Mouse (Mus musculus): ENCODE results near the gene Siah3.

The Siah3 gene

GRCm38 (mm10) chr14:75519668-75520067 lies 63.9 kb downstream of the Siah3 start:
- DNase-seq (ENCODE audit: low spot score in 2 of 2) = no peak

DNA sequence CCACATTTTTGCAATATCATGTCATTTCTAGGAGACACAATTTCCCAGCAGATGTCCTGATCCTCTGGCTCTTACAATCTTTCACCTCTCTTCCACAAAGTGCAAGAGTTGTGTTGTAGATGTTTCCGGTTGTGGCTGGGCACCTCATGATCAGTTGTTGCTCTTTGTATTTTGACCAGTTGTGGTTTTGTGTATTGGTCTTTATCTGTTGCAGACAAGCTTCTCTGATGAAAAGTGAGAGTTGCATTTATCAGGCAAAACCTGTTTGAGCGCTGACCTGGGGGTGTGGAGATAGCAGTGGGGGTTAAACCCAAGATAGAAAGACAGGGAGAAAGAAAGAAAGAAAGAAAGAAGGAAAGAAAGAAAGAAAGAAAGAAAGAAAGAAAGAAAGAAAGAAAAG lies 68.9 kb downstream of the Siah3 start:
- DNase-seq (ENCODE audit: low spot score in 2 of 2) = no peak

- no peak for DNase-seq (ENCODE audit: low spot score in 2 of 2)
These were observed 69.8 kb downstream of the Siah3 start for GRCm38 (mm10) chr14:75525376-75526145.

DNA sequence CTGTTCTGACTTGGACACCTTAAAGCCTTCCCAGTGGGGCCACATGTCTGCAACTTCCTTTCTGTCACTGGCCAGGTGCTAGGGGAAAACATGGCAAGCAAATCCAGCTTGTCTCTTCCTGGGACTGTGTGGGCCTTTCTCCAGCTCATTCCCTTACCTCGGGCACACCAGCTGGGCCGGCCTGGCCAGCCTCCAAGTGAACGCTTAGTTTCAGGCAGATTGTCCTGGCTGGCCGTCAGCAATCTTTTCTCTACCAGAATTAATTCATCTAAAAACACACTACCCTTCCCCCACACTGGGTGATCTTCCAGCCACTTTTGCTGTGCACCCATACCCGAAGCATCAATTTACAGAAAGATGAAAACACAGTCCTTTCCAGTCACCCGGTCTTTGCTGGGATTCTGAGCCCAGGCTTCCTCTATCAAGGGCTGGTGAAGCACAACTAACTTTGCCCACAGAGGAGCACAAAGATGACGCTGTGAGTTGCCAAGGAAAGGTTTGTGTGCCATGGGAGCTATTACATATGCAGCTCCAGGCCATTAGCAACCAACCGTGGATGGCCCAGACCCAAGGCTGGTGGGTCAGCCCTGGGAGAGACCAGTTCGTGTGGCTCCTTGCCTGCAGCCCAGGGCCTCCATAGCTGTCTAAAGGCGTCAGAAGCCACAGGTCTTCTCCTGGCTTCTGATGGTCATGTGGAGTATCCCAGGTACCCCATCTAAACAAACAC lies 71.8 kb downstream of the Siah3 start:
- peak; percentile 76 to 82 for DNase-seq (ENCODE audit: low spot score in 2 of 2)

DNA sequence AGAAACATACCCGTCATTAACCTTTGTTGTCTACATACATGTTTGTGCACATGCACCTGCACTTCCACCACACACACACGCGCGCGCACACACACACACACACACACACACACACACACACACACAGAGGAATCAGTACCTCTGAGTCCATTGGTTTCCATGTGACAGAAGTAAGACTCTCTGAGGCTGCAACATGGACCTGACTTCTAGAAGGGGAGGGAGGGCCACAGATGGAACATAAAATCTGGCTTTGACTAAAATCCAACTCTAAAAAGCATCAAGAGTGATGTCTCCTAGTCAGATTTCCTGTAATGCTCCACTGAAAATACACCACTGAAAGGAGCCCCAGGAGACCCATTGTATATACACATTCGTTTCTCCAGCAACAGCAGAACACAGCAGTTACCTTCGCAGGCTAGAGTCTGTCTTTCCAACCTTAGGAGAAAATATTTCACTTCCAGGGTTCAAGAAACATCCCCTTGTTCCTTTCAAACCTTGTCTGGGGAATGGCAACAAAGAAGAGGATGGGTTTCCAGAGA lies 75.1 kb downstream of the Siah3 start:
- no peak for DNase-seq (ENCODE audit: low spot score in 2 of 2)

GRCm38 (mm10) chr14:75539205-75539604 lies 83.4 kb downstream of the Siah3 start:
- no peak for DNase-seq (ENCODE audit: low spot score in 2 of 2)

- DNase-seq (ENCODE audit: low spot score in 2 of 2) = no peak
These were observed 84.6 kb downstream of the Siah3 start for GRCm38 (mm10) chr14:75540216-75540995.

GRCm38 (mm10) chr14:75540996-75541350 lies 85.2 kb downstream of the Siah3 start:
- no peak for DNase-seq (ENCODE audit: low spot score in 2 of 2)

DNA sequence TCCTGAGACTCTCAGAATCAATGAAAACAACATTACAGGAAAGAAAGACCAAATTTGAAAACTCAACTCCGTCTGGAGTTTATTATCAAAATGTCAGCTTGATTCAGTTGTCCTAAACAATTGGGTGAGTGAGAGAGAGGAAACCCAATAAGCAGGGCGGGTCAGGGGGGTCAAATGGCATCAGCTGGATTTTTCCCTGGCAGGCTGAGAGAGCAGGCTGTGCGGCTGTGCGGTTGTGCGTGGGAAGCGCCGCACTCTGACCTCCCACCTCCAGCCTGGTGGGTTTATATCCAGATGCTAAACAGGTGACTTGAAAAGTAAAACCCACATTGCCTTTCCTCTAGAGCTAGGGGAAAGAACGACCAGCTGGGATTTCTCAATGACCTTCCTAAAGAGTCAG lies 85.9 kb downstream of the Siah3 start:
- no peak for DNase-seq (ENCODE audit: low spot score in 2 of 2)

DNA sequence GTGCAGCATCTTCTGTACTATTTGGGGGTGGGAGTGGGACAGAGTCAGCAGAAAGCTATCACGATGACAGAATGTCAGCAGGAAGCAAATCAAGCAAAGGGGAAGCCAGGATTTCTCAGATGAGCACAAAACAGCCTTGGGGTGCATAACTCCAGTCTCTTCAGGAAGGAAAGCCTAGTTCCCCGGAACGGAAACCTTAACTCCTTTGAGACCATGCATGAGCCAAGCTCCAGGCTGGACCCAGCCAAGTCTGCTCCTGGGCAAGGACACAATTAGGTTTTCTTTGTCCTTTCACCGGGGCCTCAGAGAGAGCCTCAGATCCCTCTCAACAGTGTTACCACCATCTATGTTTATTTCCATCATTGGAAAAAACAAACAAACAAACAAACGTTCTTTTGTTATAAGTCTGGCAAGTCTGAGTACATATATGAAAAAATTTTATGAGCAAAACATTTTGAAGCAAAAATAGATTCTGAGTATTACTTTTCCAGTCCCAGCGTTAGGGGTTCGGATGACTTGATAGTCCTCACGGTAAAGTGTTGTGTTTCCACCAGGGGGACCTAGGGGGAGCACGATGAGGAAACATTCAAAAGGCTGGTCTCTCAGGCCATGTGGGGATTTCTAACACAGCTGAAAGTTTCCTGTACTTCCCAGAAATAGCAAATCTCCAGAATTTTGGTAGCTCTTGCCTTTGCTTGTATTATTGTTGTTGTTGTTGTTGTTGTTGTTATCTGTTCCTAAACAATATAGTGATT lies 106.0 kb downstream of the Siah3 start:
- no peak for DNase-seq (ENCODE audit: low spot score in 2 of 2)

GRCm38 (mm10) chr14:75565534-75566140 lies 109.9 kb downstream of the Siah3 start:
- peak; percentile 33 to 59 for DNase-seq (ENCODE audit: low spot score in 2 of 2)

DNA sequence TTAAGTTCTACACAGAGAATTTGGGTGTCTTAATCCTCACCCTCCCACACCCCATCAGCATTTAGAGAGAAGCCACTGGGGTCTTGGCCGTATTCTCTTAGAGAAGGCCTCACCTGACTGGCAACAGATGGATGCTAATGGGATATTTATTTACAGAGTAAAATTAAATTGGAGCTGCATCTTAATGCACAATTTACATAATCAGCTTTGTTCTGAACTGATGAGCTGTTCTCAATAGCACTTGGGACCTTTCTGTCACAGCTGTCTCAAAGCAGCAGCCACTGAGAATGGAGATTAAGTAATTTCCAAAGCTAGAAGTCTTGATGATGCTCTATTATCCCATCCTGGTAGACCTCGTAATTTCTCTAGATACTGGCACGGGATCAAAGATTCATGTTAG lies 110.5 kb downstream of the Siah3 start:
- no peak for DNase-seq (ENCODE audit: low spot score in 2 of 2)

DNA sequence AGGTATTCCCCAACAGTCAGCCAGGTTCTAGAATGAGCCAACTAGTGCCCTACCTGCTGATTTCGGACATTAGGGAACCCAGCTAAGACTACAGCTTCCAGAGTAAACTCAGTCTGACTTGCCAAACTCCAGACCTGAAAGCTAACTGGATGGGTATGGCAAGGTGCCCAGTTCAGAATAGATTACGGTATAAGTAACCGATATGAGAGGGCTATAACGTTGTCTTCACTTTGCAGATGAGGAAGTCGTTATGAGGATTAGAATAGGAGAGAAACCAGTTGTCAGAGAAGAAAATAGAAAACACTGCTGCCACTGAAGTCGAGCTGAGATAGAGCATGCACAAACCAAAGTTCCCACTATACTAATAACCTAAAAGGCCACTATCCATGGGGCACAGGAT lies 123.2 kb downstream of the Siah3 start:
- no peak for DNase-seq (ENCODE audit: low spot score in 2 of 2)

All from frontal cortex, postnatal 10 days (tissue).